Mouse (Mus musculus) heart, adult 2 months (tissue): ENCODE measurements at regions not wholly inside any gene's neighbourhood (a gene's known extent, or its start where the extent isn't known, plus 50 kb on each side); places are given as distances from the start of the nearest gene placed in this dataset.

ENCODE experiments used
- DNase-seq, 2 experiments: peaks; one replicate each; pipeline ENCODE4 v3.0.0; 2021
- H3K27ac ChIP-seq: fragments of 200-600 bp; 2 replicates; pipeline ENCODE4 v1.8.1; 2022
- H3K27me3 ChIP-seq: fragments of 200-500 bp; 2 replicates; pipeline ENCODE4 v1.6.1; 2012; ENCODE audit warnings: mild to moderate bottlenecking, low read length, inconsistent platforms, mixed read lengths; ENCODE audit not compliant: control insufficient read depth, insufficient read depth
- H3K36me3 ChIP-seq: fragments of 200-500 bp; 2 replicates; pipeline ENCODE4 v1.6.1; 2012; ENCODE audit warnings: low read length, inconsistent platforms; ENCODE audit not compliant: control insufficient read depth, insufficient read depth
- H3K4me1 ChIP-seq: fragments of 200-500 bp; 2 replicates; pipeline ENCODE4 v1.6.1; 2011; ENCODE audit warnings: low read length; ENCODE audit not compliant: control insufficient read depth, insufficient read depth
- H3K4me3 ChIP-seq: fragments of 200-600 bp; 2 replicates; pipeline ENCODE4 v1.8.1; 2022
- H3K79me2 ChIP-seq: fragments of 200-500 bp; replicated peaks from 2 replicates; pipeline ENCODE4 v1.6.1; 2012; ENCODE audit warnings: mild to moderate bottlenecking, inconsistent platforms, low read length, moderate library complexity, mixed read lengths; ENCODE audit not compliant: control insufficient read depth, insufficient read depth
- H3K9ac ChIP-seq: fragments of 200-500 bp; 2 replicates; pipeline ENCODE4 v1.6.1; 2012; ENCODE audit warnings: low read depth, mild to moderate bottlenecking, control low read depth, inconsistent platforms, low read length, mixed read lengths
- CTCF ChIP-seq: fragments of 200-600 bp; IDR thresholded peaks from 2 replicates; pipeline ENCODE4 v1.8.1; 2022; ENCODE audit warnings: antibody characterized with exemption, mild to moderate bottlenecking, moderate library complexity
- EP300 ChIP-seq: fragments of 200-500 bp; IDR thresholded peaks from 2 replicates; pipeline ENCODE4 v1.6.1; 2011; ENCODE audit warnings: low read depth, low read length, control low read depth; ENCODE audit not compliant: insufficient read depth
- POLR2A ChIP-seq: fragments of 200-500 bp; IDR thresholded peaks from 2 replicates; pipeline ENCODE4 v1.6.1; 2011; ENCODE audit warnings: mild to moderate bottlenecking, low read depth, low read length, control low read depth; ENCODE audit not compliant: insufficient read depth
- WGBS: fragments of 180-500 bp; shearing (Covaris S2); methylation state at CpG from one replicate; pipeline ENCODE4 v1.1.7; 2018; 5-methylcytosine and 5-hydroxymethylcytosine counted together
- intact Hi-C: fragments of 180-260 bp; cut with DNase I; formaldehyde crosslinking; loops from one replicate; pipeline ENCODE4 v1.15.1; 2025

- DNase-seq, result no peak
- Histone ChIP-seq H3K9ac (no peak overlapping the region), H3K4me3 (no peak overlapping the region), H3K79me2 (no peaks in the 10 kb centered on the region), H3K27ac (no peak overlapping the region), H3K36me3 (no peaks in the 10 kb centered on the region), H3K4me1 (no peaks in the 10 kb centered on the region), H3K27me3 (no peaks in the 10 kb centered on the region)
- TF ChIP-seq EP300, result no peak
- no peak for TF ChIP-seq CTCF
- TF ChIP-seq POLR2A, result no peak
- intact Hi-C loops, result no loop called here
- 42% methylated on average over 1 of the region's 1 CpGs for WGBS
These were observed 1054.0 kb downstream of the Adam6a start for GRCm38 (mm10) chr12:114597672-114598071.

GRCm38 (mm10) chr12:114609171-114609570 lies 1065.5 kb downstream of the Adam6a start:
- Histone ChIP-seq H3K36me3 (no peaks in the 10 kb centered on the region), H3K4me1 (no peaks in the 10 kb centered on the region), H3K9ac (no peak overlapping the region), H3K79me2 (no peaks in the 10 kb centered on the region), H3K4me3 (no peak overlapping the region), H3K27ac (no peak overlapping the region), H3K27me3 (no peaks in the 10 kb centered on the region)
- intact Hi-C loops, result no loop called here
- DNase-seq, result no peak
- TF ChIP-seq CTCF (no peak), EP300 (no peak), POLR2A (no peak)

- TF ChIP-seq CTCF, result no peak
- TF ChIP-seq POLR2A, result no peak
- TF ChIP-seq EP300, result no peak
- H3K27ac ChIP-seq, result no peak overlapping the region
- H3K4me1 ChIP-seq, result no peaks in the 10 kb centered on the region
- no peak overlapping the region for H3K4me3 ChIP-seq
- no peaks in the 10 kb centered on the region for H3K36me3 ChIP-seq
- intact Hi-C loops, result loop anchor here (10.0 kb wide), 1 partner anchor 223 kb away; no protein-coding TSS in a partner anchor
- no peaks in the 10 kb centered on the region for H3K27me3 ChIP-seq
- 36% methylated on average over 2 of the region's 2 CpGs for WGBS
- H3K9ac ChIP-seq, result no peak overlapping the region
- no peaks in the 10 kb centered on the region for H3K79me2 ChIP-seq
- DNase-seq, result no peak
These were observed 1068.4 kb downstream of the Adam6a start for GRCm38 (mm10) chr12:114612108-114612507.

GRCm38 (mm10) chr12:114615179-114615578 lies 1071.5 kb downstream of the Adam6a start:
- 47% methylated on average over 3 of the region's 3 CpGs for WGBS
- Histone ChIP-seq H3K4me3 (no peak overlapping the region), H3K27ac (no peak overlapping the region), H3K79me2 (no peaks in the 10 kb centered on the region), H3K4me1 (no peaks in the 10 kb centered on the region), H3K9ac (no peak overlapping the region), H3K27me3 (no peaks in the 10 kb centered on the region), H3K36me3 (no peaks in the 10 kb centered on the region)
- intact Hi-C loops, result loop anchor here (10.0 kb wide), 1 partner anchor 220 kb away; no protein-coding TSS in a partner anchor
- no peak for DNase-seq
- TF ChIP-seq POLR2A, result no peak
- no peak for TF ChIP-seq CTCF
- TF ChIP-seq EP300, result no peak

- no peak overlapping the region for H3K9ac ChIP-seq
- TF ChIP-seq CTCF, result no peak
- no peak for TF ChIP-seq POLR2A
- TF ChIP-seq EP300, result no peak
- no peaks in the 10 kb centered on the region for H3K36me3 ChIP-seq
- no peaks in the 10 kb centered on the region for H3K27me3 ChIP-seq
- H3K27ac ChIP-seq, result no peak overlapping the region
- H3K4me3 ChIP-seq, result no peak overlapping the region
- H3K4me1 ChIP-seq, result no peaks in the 10 kb centered on the region
- intact Hi-C loops, result loop anchor here (10.0 kb wide), 1 partner anchor 219 kb away; no protein-coding TSS in a partner anchor
- no peaks in the 10 kb centered on the region for H3K79me2 ChIP-seq
- DNase-seq, result no peak
- 72% methylated on average over 1 of the region's 1 CpGs for WGBS
These were observed 1072.0 kb downstream of the Adam6a start for GRCm38 (mm10) chr12:114615712-114616111.

- H3K9ac ChIP-seq, result no peak overlapping the region
- no peak for DNase-seq
- TF ChIP-seq POLR2A, result no peak
- TF ChIP-seq EP300, result no peak
- TF ChIP-seq CTCF, result no peak
- no peak overlapping the region for H3K4me3 ChIP-seq
- no peak overlapping the region for H3K27ac ChIP-seq
- no peaks in the 10 kb centered on the region for H3K27me3 ChIP-seq
- no peaks in the 10 kb centered on the region for H3K79me2 ChIP-seq
- intact Hi-C loops, result no loop called here
- H3K36me3 ChIP-seq, result no peaks in the 10 kb centered on the region
- H3K4me1 ChIP-seq, result no peaks in the 10 kb centered on the region
- 42% methylated on average over 1 of the region's 1 CpGs for WGBS
These were observed 1097.4 kb downstream of the Adam6a start for GRCm38 (mm10) chr12:114641089-114641488.
